Mouse (Mus musculus): Measurements from ENCODE around the gene Sars.

The Sars gene

GRCm38 (mm10) chr3:108392299-108392698 is 52.7 kb downstream of the Sars start:
- no peak for DNase-seq (ENCODE audit: low spot score)

GRCm38 (mm10) chr3:108389111-108389545 is 55.9 kb downstream of the Sars start:
- DNase-seq (ENCODE audit: low spot score) = peak; percentile 98

GRCm38 (mm10) chr3:108386186-108386585 is 58.8 kb downstream of the Sars start:
- no peak for DNase-seq (ENCODE audit: low spot score)

- no peak for DNase-seq (ENCODE audit: low spot score)
These were observed 60.6 kb downstream of the Sars start for GRCm38 (mm10) chr3:108384425-108384824.

GRCm38 (mm10) chr3:108383485-108384354 is 61.3 kb downstream of the Sars start, which contains the start of gene Psrc1:
Gene Psrc1 (plus strand): TSS chr3:108383839.
- DNase-seq (ENCODE audit: low spot score) = peak; percentile 85

- DNase-seq (ENCODE audit: low spot score) = no peak
These were observed 62.8 kb downstream of the Sars start for GRCm38 (mm10) chr3:108381945-108382875.

- no peak for DNase-seq (ENCODE audit: low spot score)
These were observed 64.3 kb downstream of the Sars start for GRCm38 (mm10) chr3:108380695-108381094.

GRCm38 (mm10) chr3:108378875-108379663 is 65.9 kb downstream of the Sars start:
- DNase-seq (ENCODE audit: low spot score) = no peak

Data from urinary bladder, postnatal 25 days (tissue).